22 mouse cellular contexts compared by ENCODE assay signal in the genomic region with DNA sequence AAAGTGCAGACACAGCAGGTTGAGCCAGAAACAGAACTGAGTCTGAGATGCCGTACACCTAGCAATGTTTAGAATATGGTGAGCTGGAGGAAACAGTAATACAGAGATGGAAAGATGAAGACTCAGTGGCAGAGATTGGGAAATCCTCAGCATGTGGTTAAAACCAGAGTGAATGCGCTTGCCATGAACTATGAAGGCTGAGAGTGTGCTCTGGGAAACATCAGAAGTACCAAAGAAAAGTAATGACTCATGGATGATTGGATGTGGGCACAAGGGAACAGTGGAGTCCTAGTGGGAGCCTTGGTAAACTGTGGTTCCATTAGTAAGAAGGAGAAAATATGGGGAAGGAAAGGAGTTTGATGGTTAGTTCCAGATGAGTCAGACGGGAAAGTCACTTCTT.
"Had no signal": no experiment of that assay in that cellular context is flagged by ENCODE, and none has a peak within 500 bp of the region (broad histone marks: within the 10 kb centered on the region; RNA-seq: fewer than 3 reads in every experiment).

No protein-coding gene starts in this region.

- H3K4me3 ChIP-seq: layer of hippocampus, adult 2 months; limb, embryonic 10.5 days; limb, embryonic 13.5 days; liver, embryonic 12.5 days; liver, embryonic 15.5 days; lung, embryonic 15.5 days; neural tube, embryonic 12.5 days; neural tube, embryonic 15.5 days had no signal

- H3K36me3 ChIP-seq: limb, embryonic 10.5 days; limb, embryonic 13.5 days; liver, embryonic 12.5 days; liver, embryonic 15.5 days; lung, embryonic 15.5 days; neural tube, embryonic 12.5 days; neural tube, embryonic 15.5 days had no signal

- DNase-seq: kidney, postnatal 25 days; layer of hippocampus, adult 9-11 months; liver; lung, adult 18-20 months; lung, postnatal 10 days; lung, postnatal 36 days; midbrain, embryonic 14.5 days; right cerebral cortex, adult 18-20 months; right cerebral cortex, postnatal 14 days; thymus, adult 2 months; thymus, postnatal 14 days had no signal

- H3K27ac ChIP-seq: kidney, postnatal 0 days; layer of hippocampus, adult 2 months; limb, embryonic 10.5 days; limb, embryonic 13.5 days; liver, embryonic 12.5 days; liver, embryonic 15.5 days; lung, embryonic 15.5 days; neural tube, embryonic 12.5 days; stomach, postnatal 0 days had no signal

- H3K4me1 ChIP-seq: liver, embryonic 12.5 days; liver, embryonic 15.5 days; neural tube, embryonic 12.5 days had no signal

- H3K4me2 ChIP-seq: limb, embryonic 13.5 days; liver, embryonic 12.5 days; liver, embryonic 15.5 days; lung, embryonic 15.5 days; midbrain, embryonic 11.5 days; neural tube, embryonic 12.5 days; neural tube, embryonic 15.5 days had no signal

- ATAC-seq: liver, embryonic 12.5 days had no signal

- H3K9ac ChIP-seq: limb, embryonic 13.5 days; liver, embryonic 12.5 days; liver, embryonic 15.5 days; lung, embryonic 15.5 days; neural tube, embryonic 12.5 days; neural tube, embryonic 15.5 days had no signal

- H3K27me3 ChIP-seq: liver, embryonic 12.5 days; liver, embryonic 15.5 days; lung, embryonic 15.5 days; neural tube, embryonic 12.5 days; neural tube, embryonic 15.5 days had no signal
